Mouse (Mus musculus): ENCODE data around the gene Tmem98.

- no peak for TF ChIP-seq CTCF (IDR thresholded peaks at IDR 0.05; ENCODE audit: borderline replicate concordance, insufficient read depth, low read length)
- no peak for TF ChIP-seq POLR2A (IDR thresholded peaks at IDR 0.05; ENCODE audit: low read depth, low read length)
Measured at GRCm38 (mm10) chr11:80775535-80775934, 34.4 kb upstream of the Tmem98 start.
